Mouse (Mus musculus) MEL (cell line): ENCODE measurements around the gene Rpl13a.

Source experiments
- CHD2 ChIP-seq: IDR thresholded peaks from 2 replicates; pipeline ENCODE4 v1.6.1; 2011; ENCODE audit warnings: low read length, improper control_type of control experiment
- MAX ChIP-seq: IDR thresholded peaks from 2 replicates; pipeline ENCODE4 v1.6.1; 2011; ENCODE audit warnings: low read length, improper control_type of control experiment
- MXI1 ChIP-seq: IDR thresholded peaks from 2 replicates; pipeline ENCODE4 v1.6.1; 2011; ENCODE audit warnings: mild to moderate bottlenecking, low read depth, low read length, improper control_type of control experiment
- MYB ChIP-seq: IDR thresholded peaks from 2 replicates; pipeline ENCODE4 v1.6.1; 2011; ENCODE audit warnings: mild to moderate bottlenecking, low read depth, low read length, improper control_type of control experiment
- USF1 ChIP-seq: IDR thresholded peaks from 2 replicates; pipeline ENCODE4 v1.6.1; 2014; ENCODE audit warnings: low read depth, mild to moderate bottlenecking, inconsistent platforms, low read length, improper control_type of control experiment, moderate library complexity

DNA sequence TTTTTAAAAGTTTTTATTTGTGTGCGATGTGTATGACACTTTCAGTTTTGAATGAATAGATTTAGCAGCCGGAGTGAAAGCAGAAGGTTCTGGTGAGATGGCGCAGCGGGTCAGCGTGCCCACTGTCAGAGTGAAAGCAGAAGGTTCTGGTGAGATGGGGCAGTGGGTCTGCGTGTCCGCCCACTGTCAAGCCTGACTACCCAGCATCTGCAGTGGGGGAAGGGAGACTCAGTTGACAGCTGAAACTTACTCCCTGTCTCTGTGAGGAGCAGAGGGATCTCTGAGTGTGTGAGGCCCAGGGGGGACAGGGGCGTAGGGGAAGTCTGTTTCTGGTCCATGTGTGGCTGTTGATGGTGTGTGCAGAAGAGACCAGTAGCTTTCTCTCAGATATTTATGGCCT, 11.0 kb downstream of the Rpl13a start:
- TF ChIP-seq MXI1, result no peak
- no peak for TF ChIP-seq MYB
- no peak for TF ChIP-seq MAX
- TF ChIP-seq CHD2, result no peak
- no peak for TF ChIP-seq USF1
